Mouse (Mus musculus): ENCODE measurements around the gene Atp5d. TPM values are rescaled to one million over a fixed set of nuclear protein-coding genes. Genes with fewer than 3 reads are reported as not detected.

Atp5d gene
- total and polyA plus RNA-seq, 3 experiments, result 81.9 to 1,539 (median 248) TPM

GRCm38 (mm10) chr10:80136952-80137625, 1.3 kb upstream of the Atp5d start:
- Histone ChIP-seq H3K9me3 (replicated peaks) (no peaks in the 10 kb centered on the region), H3K4me1 (ENCODE audit: insufficient read depth, low read depth, low read length) (peaks cover 73% of the 10 kb centered on the region), H3K4me3 (ENCODE audit: low read depth, low read length) (peak overlapping the region; percentile 46; the same call in 1 of the 2 replicates), H3K27me3 (ENCODE audit: insufficient read depth, low read length) (no peaks in the 10 kb centered on the region; the same call in 1 of the 2 replicates), H3K36me3 (replicated peaks) (peaks cover 56% of the 10 kb centered on the region)
- ATAC-seq (ENCODE audit: extremely low read depth, insufficient number of reproducible peaks, low FRiP score, poor library complexity, severe bottlenecking) (no peak), DNase-seq (ENCODE audit: low spot score) (no peak)
- TF ChIP-seq POLR2AphosphoS5 (IDR thresholded peaks at IDR 0.05; ENCODE audit: insufficient replicate concordance, low read depth, low read length), result no peak
- no peak for TF ChIP-seq CTCF (IDR thresholded peaks at IDR 0.05; ENCODE audit: low read depth, low read length)
- no peak for TF ChIP-seq TAL1 (conservative IDR thresholded peaks at IDR 0.05; ENCODE audit: low read depth, low read length)
- TF ChIP-seq GATA1 (IDR thresholded peaks at IDR 0.05; ENCODE audit: borderline replicate concordance, low read length), result no peak
- no peak for TF ChIP-seq GATA2 (IDR thresholded peaks at IDR 0.05; ENCODE audit: borderline replicate concordance, low read depth, low read length)

- H3K4me1 ChIP-seq (ENCODE audit: insufficient read depth, low read depth, low read length), result peaks cover 75% of the 10 kb centered on the region
- no peaks in the 10 kb centered on the region for H3K9me3 ChIP-seq (replicated peaks)
- H3K27me3 ChIP-seq (ENCODE audit: insufficient read depth, low read length), result no peaks in the 10 kb centered on the region
- ATAC-seq (ENCODE audit: extremely low read depth, insufficient number of reproducible peaks, low FRiP score, poor library complexity, severe bottlenecking) (no peak), DNase-seq (ENCODE audit: low spot score) (no peak)
- TF ChIP-seq GATA1 (IDR thresholded peaks at IDR 0.05; ENCODE audit: borderline replicate concordance, low read length), result no peak
- TF ChIP-seq GATA2 (IDR thresholded peaks at IDR 0.05; ENCODE audit: borderline replicate concordance, low read depth, low read length), result no peak
- TF ChIP-seq TAL1 (conservative IDR thresholded peaks at IDR 0.05; ENCODE audit: low read depth, low read length), result no peak
- no peak for TF ChIP-seq POLR2AphosphoS5 (IDR thresholded peaks at IDR 0.05; ENCODE audit: insufficient replicate concordance, low read depth, low read length)
- TF ChIP-seq CTCF (IDR thresholded peaks at IDR 0.05; ENCODE audit: low read depth, low read length), result no peak
- peaks cover 51% of the 10 kb centered on the region for H3K36me3 ChIP-seq (replicated peaks)
- peak overlapping the region; percentile 89 for H3K4me3 ChIP-seq (ENCODE audit: low read depth, low read length)
Measured at GRCm38 (mm10) chr10:80137626-80138552, 543 bp upstream of the Atp5d start.

GRCm38 (mm10) chr10:80139439-80139775, 975 bp downstream of the Atp5d start:
- TF ChIP-seq CTCF (IDR thresholded peaks at IDR 0.05; ENCODE audit: low read depth, low read length) (no peak), GATA2 (IDR thresholded peaks at IDR 0.05; ENCODE audit: borderline replicate concordance, low read depth, low read length) (no peak), TAL1 (conservative IDR thresholded peaks at IDR 0.05; ENCODE audit: low read depth, low read length) (no peak), GATA1 (IDR thresholded peaks at IDR 0.05; ENCODE audit: borderline replicate concordance, low read length) (no peak), POLR2AphosphoS5 (IDR thresholded peaks at IDR 0.05; ENCODE audit: insufficient replicate concordance, low read depth, low read length) (no peak)
- H3K36me3 ChIP-seq (replicated peaks), result peaks cover 50% of the 10 kb centered on the region
- no peak for DNase-seq (ENCODE audit: low spot score)
- H3K9me3 ChIP-seq (replicated peaks), result no peaks in the 10 kb centered on the region
- H3K4me1 ChIP-seq (ENCODE audit: insufficient read depth, low read depth, low read length), result peaks cover 82% of the 10 kb centered on the region
- ATAC-seq (ENCODE audit: extremely low read depth, insufficient number of reproducible peaks, low FRiP score, poor library complexity, severe bottlenecking), result no peak
- no peaks in the 10 kb centered on the region for H3K27me3 ChIP-seq (ENCODE audit: insufficient read depth, low read length)
- H3K4me3 ChIP-seq (ENCODE audit: low read depth, low read length), result peak overlapping the region; percentile 89

- Histone ChIP-seq H3K27me3 (ENCODE audit: insufficient read depth, low read length) (no peaks in the 10 kb centered on the region), H3K4me1 (ENCODE audit: insufficient read depth, low read depth, low read length) (peaks cover 82% of the 10 kb centered on the region)
Measured at GRCm38 (mm10) chr10:80139975-80140665, 1.7 kb downstream of the Atp5d start.

GRCm38 (mm10) chr10:80140666-80141035, 2.2 kb downstream of the Atp5d start, which contains the start of gene Cbarp:
TSS of gene Cbarp (minus strand) at chr10:80140835.
- Histone ChIP-seq H3K36me3 (replicated peaks) (peaks cover 50% of the 10 kb centered on the region), H3K27me3 (ENCODE audit: insufficient read depth, low read length) (no peaks in the 10 kb centered on the region), H3K4me3 (ENCODE audit: low read depth, low read length) (peak within 1 kb of the TSS; percentile 92), H3K4me1 (ENCODE audit: insufficient read depth, low read depth, low read length) (peaks cover 85% of the 10 kb centered on the region), H3K9me3 (replicated peaks) (no peaks in the 10 kb centered on the region)
- DNase-seq (ENCODE audit: low spot score), result no peak
- TF ChIP-seq GATA1 (IDR thresholded peaks at IDR 0.05; ENCODE audit: borderline replicate concordance, low read length), result no peak
- no peak for ATAC-seq (ENCODE audit: extremely low read depth, insufficient number of reproducible peaks, low FRiP score, poor library complexity, severe bottlenecking)

More at GRCm38 (mm10) chr10:80139975-80140665, 1.7 kb downstream of the Atp5d start:
- H3K4me3 ChIP-seq (ENCODE audit: low read depth, low read length), result peak overlapping the region; percentile 92; the same call in 1 of the 2 replicates
- no peak for TF ChIP-seq POLR2AphosphoS5 (IDR thresholded peaks at IDR 0.05; ENCODE audit: insufficient replicate concordance, low read depth, low read length)
- no peak for TF ChIP-seq TAL1 (conservative IDR thresholded peaks at IDR 0.05; ENCODE audit: low read depth, low read length)
- TF ChIP-seq CTCF (IDR thresholded peaks at IDR 0.05; ENCODE audit: low read depth, low read length), result no peak
- no peak for TF ChIP-seq GATA2 (IDR thresholded peaks at IDR 0.05; ENCODE audit: borderline replicate concordance, low read depth, low read length)
- TF ChIP-seq GATA1 (IDR thresholded peaks at IDR 0.05; ENCODE audit: borderline replicate concordance, low read length), result no peak
- no peaks in the 10 kb centered on the region for H3K9me3 ChIP-seq (replicated peaks)
- peaks cover 50% of the 10 kb centered on the region for H3K36me3 ChIP-seq (replicated peaks)
- no peak for ATAC-seq (ENCODE audit: extremely low read depth, insufficient number of reproducible peaks, low FRiP score, poor library complexity, severe bottlenecking)
- no peak for DNase-seq (ENCODE audit: low spot score)

GRCm38 (mm10) chr10:80141243-80141642, 2.8 kb downstream of the Atp5d start:
- peaks cover 50% of the 10 kb centered on the region for H3K36me3 ChIP-seq (replicated peaks)
- H3K9me3 ChIP-seq (replicated peaks), result no peaks in the 10 kb centered on the region
- peak overlapping the region; percentile 92 for H3K4me3 ChIP-seq (ENCODE audit: low read depth, low read length)
- DNase-seq (ENCODE audit: low spot score) (peak; percentile 88), ATAC-seq (ENCODE audit: extremely low read depth, insufficient number of reproducible peaks, low FRiP score, poor library complexity, severe bottlenecking) (peak; percentile 74)
- TF ChIP-seq POLR2AphosphoS5 (IDR thresholded peaks at IDR 0.05; ENCODE audit: insufficient replicate concordance, low read depth, low read length) (no peak), CTCF (IDR thresholded peaks at IDR 0.05; ENCODE audit: low read depth, low read length) (no peak), GATA1 (IDR thresholded peaks at IDR 0.05; ENCODE audit: borderline replicate concordance, low read length) (no peak)
- peaks cover 91% of the 10 kb centered on the region for H3K4me1 ChIP-seq (ENCODE audit: insufficient read depth, low read depth, low read length)
- no peaks in the 10 kb centered on the region for H3K27me3 ChIP-seq (ENCODE audit: insufficient read depth, low read length)

All from G1E (cell line).